Mouse (Mus musculus) limb, embryonic 13.5 days (tissue): ENCODE results near the gene Ostm1. TPM values are rescaled to one million over a fixed set of nuclear protein-coding genes. Genes with fewer than 3 reads are reported as not detected.

Experiments
- ATAC-seq: fragments of 200-750 bp; cut with Nextera tagmentation; 2 replicates; pipeline ENCODE4 v1.8.0; 2017; ENCODE audit warnings: low read depth, moderate number of reproducible peaks, moderate TSS enrichment; ENCODE audit not compliant: low FRiP score
- H3K27ac ChIP-seq: fragments of 300-500 bp; sonication (generic); 2 replicates; pipeline ENCODE4 v1.5.1; 2015; ENCODE audit warnings: inconsistent platforms, mild to moderate bottlenecking, moderate library complexity
- H3K27me3 ChIP-seq: fragments of 300-500 bp; sonication (generic); 2 replicates; pipeline ENCODE4 v1.6.1; 2015; ENCODE audit warnings: mild to moderate bottlenecking, inconsistent platforms
- H3K36me3 ChIP-seq: fragments of 300-500 bp; sonication (generic); 2 replicates; pipeline ENCODE4 v1.6.1; 2015; ENCODE audit warnings: inconsistent platforms, mild to moderate bottlenecking, moderate library complexity
- H3K4me1 ChIP-seq: fragments of 300-500 bp; sonication (generic); 2 replicates; pipeline ENCODE4 v1.6.1; 2015; ENCODE audit warnings: inconsistent platforms
- H3K4me2 ChIP-seq: fragments of 300-500 bp; sonication (generic); replicated peaks from 2 replicates; pipeline ENCODE4 v1.6.1; 2015; ENCODE audit warnings: inconsistent platforms, mild to moderate bottlenecking, moderate library complexity
- H3K4me3 ChIP-seq: fragments of 300-500 bp; sonication (generic); 2 replicates; pipeline ENCODE4 v1.5.1; 2015; ENCODE audit warnings: moderate library complexity, mild to moderate bottlenecking, inconsistent platforms
- H3K9ac ChIP-seq: fragments of 300-500 bp; sonication (generic); 2 replicates; pipeline ENCODE4 v1.6.1; 2015; ENCODE audit warnings: mild to moderate bottlenecking, inconsistent platforms
- H3K9me3 ChIP-seq: fragments of 300-500 bp; sonication (generic); 2 replicates; pipeline ENCODE4 v1.6.1; 2016; ENCODE audit warnings: inconsistent platforms
- WGBS: fragments of 180-500 bp; shearing (Covaris S2); methylation state at CpG from one replicate; pipeline ENCODE4 v1.1.7; 2015; 5-methylcytosine and 5-hydroxymethylcytosine counted together
- polyA plus RNA-seq: library from polyadenylated mRNA; unstranded; fragments of >200 nt; fragmentation: Nextera tagmentation; extraction: Ambion mirVana; gene quantifications from 2 replicates; pipeline ENCODE4 v1.2.1, GENCODE M21; 2015

The Ostm1 gene
- polyA plus RNA-seq, 1 experiment from 2014 or later: 7.6 TPM

GRCm38 (mm10) chr10:42693482-42693881, 109.9 kb downstream of the Ostm1 start:
- Histone ChIP-seq H3K4me2 (no peak overlapping the region), H3K9me3 (no peaks in the 10 kb centered on the region), H3K27ac (no peak overlapping the region), H3K9ac (no peak overlapping the region), H3K4me1 (0 out of 2 replicates have a peak, but pooled peaks cover 5% of the 10 kb centered on the region), H3K4me3 (no peak overlapping the region), H3K36me3 (no peaks in the 10 kb centered on the region), H3K27me3 (no peaks in the 10 kb centered on the region)
- WGBS: 86% methylated on average over 2 of the region's 2 CpGs
- no peak for ATAC-seq

GRCm38 (mm10) chr10:42696361-42696760, 112.7 kb downstream of the Ostm1 start:
- 0 out of 2 replicates have a peak, but pooled peaks cover 5% of the 10 kb centered on the region for H3K4me1 ChIP-seq
- ATAC-seq: no peak
- H3K4me2 ChIP-seq: no peak overlapping the region
- H3K36me3 ChIP-seq: no peaks in the 10 kb centered on the region; the same call in 1 of the 2 replicates
- no peak overlapping the region for H3K4me3 ChIP-seq
- H3K27me3 ChIP-seq: no peaks in the 10 kb centered on the region
- WGBS: 85% methylated on average over 13 of the region's 13 CpGs
- H3K27ac ChIP-seq: no peak overlapping the region
- no peaks in the 10 kb centered on the region for H3K9me3 ChIP-seq
- no peak overlapping the region for H3K9ac ChIP-seq

- 24% methylated on average over 8 of the region's 8 CpGs for WGBS
- no peaks in the 10 kb centered on the region for H3K9me3 ChIP-seq
- H3K4me2 ChIP-seq: no peak overlapping the region
- H3K36me3 ChIP-seq: no peaks in the 10 kb centered on the region; the same call in 1 of the 2 replicates
- 0 out of 2 replicates have a peak, but pooled peaks cover 2% of the 10 kb centered on the region for H3K4me1 ChIP-seq
- no peak overlapping the region for H3K4me3 ChIP-seq
- no peak overlapping the region for H3K9ac ChIP-seq
- ATAC-seq: no peak
- no peak overlapping the region for H3K27ac ChIP-seq
- H3K27me3 ChIP-seq: no peaks in the 10 kb centered on the region
Measured at GRCm38 (mm10) chr10:42697007-42697406, 113.4 kb downstream of the Ostm1 start.

GRCm38 (mm10) chr10:42698375-42698774, 114.8 kb downstream of the Ostm1 start:
- Histone ChIP-seq H3K4me1 (no peaks in the 10 kb centered on the region), H3K27ac (no peak overlapping the region), H3K36me3 (no peaks in the 10 kb centered on the region; the same call in 1 of the 2 replicates), H3K4me3 (no peak overlapping the region), H3K27me3 (no peaks in the 10 kb centered on the region), H3K9ac (no peak overlapping the region), H3K4me2 (no peak overlapping the region), H3K9me3 (no peaks in the 10 kb centered on the region)
- 74% methylated on average over 9 of the region's 9 CpGs for WGBS
- no peak for ATAC-seq

GRCm38 (mm10) chr10:42698994-42699393, 115.4 kb downstream of the Ostm1 start:
- 86% methylated on average over 8 of the region's 8 CpGs for WGBS
- Histone ChIP-seq H3K4me1 (no peaks in the 10 kb centered on the region), H3K9ac (no peak overlapping the region), H3K27ac (no peak overlapping the region), H3K4me3 (no peak overlapping the region), H3K9me3 (no peaks in the 10 kb centered on the region; the same call in 1 of the 2 replicates), H3K27me3 (no peaks in the 10 kb centered on the region), H3K36me3 (peaks cover under 1% of the 10 kb centered on the region; the same call in 1 of the 2 replicates), H3K4me2 (no peak overlapping the region)
- ATAC-seq: no peak

- 82% methylated on average over 2 of the region's 2 CpGs for WGBS
- Histone ChIP-seq H3K4me2 (no peak overlapping the region), H3K9ac (no peak overlapping the region), H3K27ac (no peak overlapping the region), H3K36me3 (peaks cover 7% of the 10 kb centered on the region; the same call in 1 of the 2 replicates), H3K4me3 (no peak overlapping the region), H3K9me3 (no peaks in the 10 kb centered on the region; the same call in 1 of the 2 replicates), H3K4me1 (peaks cover 13% of the 10 kb centered on the region), H3K27me3 (no peaks in the 10 kb centered on the region)
- no peak for ATAC-seq
Measured at GRCm38 (mm10) chr10:42702111-42702510, 118.5 kb downstream of the Ostm1 start.

GRCm38 (mm10) chr10:42714676-42715075, 131.1 kb downstream of the Ostm1 start:
- Histone ChIP-seq H3K36me3 (no peaks in the 10 kb centered on the region), H3K27ac (no peak overlapping the region), H3K4me1 (peaks cover 23% of the 10 kb centered on the region), H3K4me3 (no peak overlapping the region), H3K27me3 (peaks cover 10% of the 10 kb centered on the region; the same call in 1 of the 2 replicates), H3K9me3 (no peaks in the 10 kb centered on the region), H3K9ac (no peak overlapping the region), H3K4me2 (peak overlapping the region; percentile 57; the same call in 1 of the 2 replicates)
- ATAC-seq: no peak
- 15% methylated on average over 9 of the region's 9 CpGs for WGBS

GRCm38 (mm10) chr10:42715366-42716035, 131.9 kb downstream of the Ostm1 start:
- no peak overlapping the region for H3K9ac ChIP-seq
- H3K4me3 ChIP-seq: peak overlapping the region; percentile 17
- WGBS: 8% methylated on average over 19 of the region's 19 CpGs
- H3K4me1 ChIP-seq: peaks cover 23% of the 10 kb centered on the region
- ATAC-seq: no peak
- no peaks in the 10 kb centered on the region for H3K36me3 ChIP-seq
- peaks cover 10% of the 10 kb centered on the region; the same call in 1 of the 2 replicates for H3K27me3 ChIP-seq
- H3K9me3 ChIP-seq: no peaks in the 10 kb centered on the region
- peak overlapping the region; percentile 57 for H3K4me2 ChIP-seq
- no peak overlapping the region for H3K27ac ChIP-seq

GRCm38 (mm10) chr10:42722116-42722515, 138.5 kb downstream of the Ostm1 start:
- Histone ChIP-seq H3K9me3 (no peaks in the 10 kb centered on the region), H3K4me3 (no peak overlapping the region), H3K4me1 (peaks cover 17% of the 10 kb centered on the region), H3K27ac (no peak overlapping the region), H3K4me2 (no peak overlapping the region), H3K36me3 (no peaks in the 10 kb centered on the region), H3K9ac (no peak overlapping the region), H3K27me3 (peaks cover 6% of the 10 kb centered on the region; the same call in 1 of the 2 replicates)
- 90% methylated on average over 5 of the region's 5 CpGs for WGBS
- no peak for ATAC-seq

- Histone ChIP-seq H3K9ac (no peak overlapping the region), H3K9me3 (no peaks in the 10 kb centered on the region), H3K27ac (peak overlapping the region; percentile 55; the same call in 1 of the 2 replicates), H3K27me3 (peaks cover 3% of the 10 kb centered on the region; the same call in 1 of the 2 replicates), H3K36me3 (no peaks in the 10 kb centered on the region), H3K4me2 (peak overlapping the region; percentile 23; the same call in 1 of the 2 replicates), H3K4me3 (no peak overlapping the region), H3K4me1 (peaks cover 15% of the 10 kb centered on the region)
- 23% methylated on average over 13 of the region's 13 CpGs for WGBS
- ATAC-seq: no peak
Measured at GRCm38 (mm10) chr10:42723275-42724232, 139.9 kb downstream of the Ostm1 start.

- Histone ChIP-seq H3K4me1 (no peaks in the 10 kb centered on the region), H3K36me3 (no peaks in the 10 kb centered on the region), H3K9ac (no peak overlapping the region), H3K4me3 (no peak overlapping the region), H3K27me3 (no peaks in the 10 kb centered on the region), H3K4me2 (no peak overlapping the region), H3K9me3 (peaks cover 5% of the 10 kb centered on the region; the same call in 1 of the 2 replicates), H3K27ac (no peak overlapping the region)
- ATAC-seq: no peak
- WGBS: 45% methylated on average over 2 of the region's 2 CpGs
Measured at GRCm38 (mm10) chr10:42729607-42730006, 146.0 kb downstream of the Ostm1 start.
